Mouse (Mus musculus) forebrain, embryonic 12.5 days (tissue): ENCODE results near the gene Ccl9. TPM values are rescaled to one million over a fixed set of nuclear protein-coding genes. Genes with fewer than 3 reads are reported as not detected.

Experiments
- ATAC-seq: fragments of 200-750 bp; cut with Nextera tagmentation; 2 replicates; pipeline ENCODE4 v1.8.0; 2017; ENCODE audit warnings: moderate TSS enrichment; ENCODE audit not compliant: low FRiP score
- H3K27ac ChIP-seq: fragments of 300-500 bp; sonication (generic); 2 replicates; pipeline ENCODE4 v1.5.1; 2016; ENCODE audit warnings: mild to moderate bottlenecking
- H3K27me3 ChIP-seq: fragments of 300-500 bp; sonication (generic); 2 replicates; pipeline ENCODE4 v1.6.1; 2016; ENCODE audit warnings: mild to moderate bottlenecking
- H3K36me3 ChIP-seq: fragments of 300-500 bp; sonication (generic); replicated peaks from 2 replicates; pipeline ENCODE4 v1.6.1; 2016; ENCODE audit warnings: mild to moderate bottlenecking
- H3K4me1 ChIP-seq: fragments of 300-500 bp; sonication (generic); 2 replicates; pipeline ENCODE4 v1.6.1; 2016
- H3K4me2 ChIP-seq: fragments of 300-500 bp; sonication (generic); 2 replicates; pipeline ENCODE4 v1.6.1; 2016; ENCODE audit warnings: mild to moderate bottlenecking, moderate library complexity
- H3K4me3 ChIP-seq: fragments of 300-500 bp; sonication (generic); replicated peaks from 2 replicates; pipeline ENCODE4 v1.5.1; 2016; ENCODE audit warnings: mild to moderate bottlenecking
- H3K9ac ChIP-seq: fragments of 300-500 bp; sonication (generic); 2 replicates; pipeline ENCODE4 v1.6.1; 2016; ENCODE audit warnings: mild to moderate bottlenecking
- H3K9me3 ChIP-seq: fragments of 300-500 bp; sonication (generic); 2 replicates; pipeline ENCODE4 v1.6.1; 2016
- WGBS: fragments of 180-500 bp; shearing (Covaris S2); methylation state at CpG from one replicate; pipeline ENCODE4 v1.1.7; 2016; 5-methylcytosine and 5-hydroxymethylcytosine counted together
- polyA plus RNA-seq: library from polyadenylated mRNA; unstranded; fragments of >200 nt; fragmentation: Nextera tagmentation; extraction: Ambion mirVana; gene quantifications from 2 replicates; pipeline ENCODE4 v1.2.1, GENCODE M21; 2016

The Ccl9 gene
- polyA plus RNA-seq, 1 experiment from 2014 or later: 1.1 TPM

DNA sequence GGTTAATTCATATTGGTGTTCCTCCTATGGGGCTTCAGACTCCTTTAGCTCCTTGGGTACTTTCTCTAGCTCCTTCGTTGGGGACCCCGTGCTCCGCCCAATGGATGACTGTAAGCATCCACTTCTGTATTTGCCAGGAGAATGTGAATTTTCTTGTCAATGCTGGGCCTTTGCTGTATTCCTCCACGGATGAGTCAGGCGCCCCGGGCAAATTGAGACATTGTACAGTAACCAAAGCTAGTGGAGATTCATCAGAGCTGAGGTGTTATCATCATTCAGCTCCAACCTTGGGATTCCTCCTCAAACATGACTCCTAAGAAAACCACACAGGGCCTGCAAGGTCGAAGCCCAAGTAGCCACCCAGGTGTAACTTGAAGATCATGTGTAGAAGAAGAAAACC lies 19.4 kb upstream of the Ccl9 start:
- 88% methylated on average over 7 of the region's 7 CpGs for WGBS
- H3K27ac ChIP-seq: no peak overlapping the region
- H3K36me3 ChIP-seq: no peaks in the 10 kb centered on the region
- H3K4me2 ChIP-seq: no peak overlapping the region
- H3K9ac ChIP-seq: no peak overlapping the region
- H3K9me3 ChIP-seq: no peaks in the 10 kb centered on the region
- no peaks in the 10 kb centered on the region for H3K27me3 ChIP-seq
- ATAC-seq: no peak
- H3K4me3 ChIP-seq: no peak overlapping the region
- no peaks in the 10 kb centered on the region for H3K4me1 ChIP-seq

- ATAC-seq: no peak
- Histone ChIP-seq H3K27ac (no peak overlapping the region), H3K9me3 (no peaks in the 10 kb centered on the region), H3K4me3 (no peak overlapping the region), H3K27me3 (no peaks in the 10 kb centered on the region), H3K4me1 (no peaks in the 10 kb centered on the region), H3K4me2 (no peak overlapping the region), H3K9ac (no peak overlapping the region), H3K36me3 (no peaks in the 10 kb centered on the region)
- WGBS: 86% methylated on average over 7 of the region's 7 CpGs
These were observed 17.4 kb upstream of the Ccl9 start for GRCm38 (mm10) chr11:83595669-83596455.

DNA sequence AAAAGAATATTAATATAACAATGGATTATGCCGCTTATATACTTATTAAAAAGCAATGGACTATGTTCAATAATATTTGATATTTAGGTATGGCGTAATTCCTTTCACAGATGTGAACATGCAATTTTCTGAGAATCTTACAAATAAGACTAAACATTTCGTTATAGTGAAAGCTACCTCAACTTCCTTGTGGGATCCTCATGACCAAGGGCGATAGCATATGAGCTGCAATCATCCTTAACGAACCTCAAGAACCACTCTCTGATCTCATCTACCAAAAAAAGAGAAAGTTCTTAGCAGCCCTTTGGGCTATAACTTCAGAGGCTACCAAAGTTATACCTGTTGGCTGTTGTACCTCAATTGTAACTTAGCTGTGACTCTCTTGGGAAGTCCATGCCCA lies 15.0 kb upstream of the Ccl9 start:
- WGBS: 88% methylated on average over 5 of the region's 5 CpGs
- Histone ChIP-seq H3K4me1 (no peaks in the 10 kb centered on the region), H3K9ac (no peak overlapping the region), H3K9me3 (no peaks in the 10 kb centered on the region), H3K4me3 (no peak overlapping the region), H3K27me3 (no peaks in the 10 kb centered on the region), H3K36me3 (no peaks in the 10 kb centered on the region), H3K27ac (no peak overlapping the region), H3K4me2 (no peak overlapping the region)
- no peak for ATAC-seq

GRCm38 (mm10) chr11:83592853-83593252 lies 14.4 kb upstream of the Ccl9 start, which contains the start of gene Ccl6:
TSS of gene Ccl6 (minus strand) at chr11:83593087.
- Histone ChIP-seq H3K4me2 (no peak within 1 kb of the TSS), H3K9ac (no peak within 1 kb of the TSS), H3K4me1 (no peaks in the 10 kb centered on the region), H3K4me3 (no peak within 1 kb of the TSS), H3K27me3 (no peaks in the 10 kb centered on the region), H3K27ac (no peak within 1 kb of the TSS), H3K9me3 (no peaks in the 10 kb centered on the region), H3K36me3 (no peaks in the 10 kb centered on the region)
- WGBS: 57% methylated on average over 2 of the region's 2 CpGs
- ATAC-seq: no peak

- Histone ChIP-seq H3K9ac (no peak overlapping the region), H3K36me3 (no peaks in the 10 kb centered on the region), H3K27me3 (no peaks in the 10 kb centered on the region), H3K4me2 (no peak overlapping the region), H3K4me3 (no peak overlapping the region), H3K4me1 (no peaks in the 10 kb centered on the region), H3K27ac (no peak overlapping the region), H3K9me3 (no peaks in the 10 kb centered on the region)
- ATAC-seq: no peak
- WGBS: 83% methylated on average over 2 of the region's 2 CpGs
These were observed 5.8 kb upstream of the Ccl9 start for GRCm38 (mm10) chr11:83584232-83584631.

DNA sequence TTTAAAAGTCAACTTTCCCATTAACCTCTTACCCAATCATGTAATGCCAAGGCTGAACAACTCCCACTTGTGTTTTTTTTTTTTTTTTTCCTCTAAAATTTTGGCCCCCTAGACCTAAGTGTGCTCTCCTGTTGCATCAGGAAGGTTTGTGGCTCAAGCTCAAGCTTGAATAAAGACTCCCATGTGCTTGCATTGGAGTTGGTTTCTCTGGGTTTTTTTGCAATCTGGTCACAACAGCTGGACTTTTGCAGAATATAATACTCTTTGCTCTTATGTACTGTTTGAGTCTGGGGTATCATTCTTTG lies 5.0 kb upstream of the Ccl9 start:
- H3K9ac ChIP-seq: no peak overlapping the region
- no peaks in the 10 kb centered on the region for H3K36me3 ChIP-seq
- no peak overlapping the region for H3K4me3 ChIP-seq
- H3K4me2 ChIP-seq: no peak overlapping the region
- H3K27ac ChIP-seq: no peak overlapping the region
- no peaks in the 10 kb centered on the region for H3K27me3 ChIP-seq
- no peaks in the 10 kb centered on the region for H3K4me1 ChIP-seq
- no peak for ATAC-seq
- no peaks in the 10 kb centered on the region for H3K9me3 ChIP-seq

GRCm38 (mm10) chr11:83582626-83583449 lies 4.4 kb upstream of the Ccl9 start:
- Histone ChIP-seq H3K4me3 (no peak overlapping the region), H3K9ac (no peak overlapping the region), H3K36me3 (no peaks in the 10 kb centered on the region), H3K27me3 (no peaks in the 10 kb centered on the region), H3K4me1 (no peaks in the 10 kb centered on the region), H3K9me3 (no peaks in the 10 kb centered on the region), H3K27ac (no peak overlapping the region), H3K4me2 (no peak overlapping the region)
- WGBS: 74% methylated on average over 4 of the region's 4 CpGs
- no peak for ATAC-seq

GRCm38 (mm10) chr11:83581626-83582610 lies 3.5 kb upstream of the Ccl9 start:
- H3K9ac ChIP-seq: no peak overlapping the region
- no peaks in the 10 kb centered on the region for H3K9me3 ChIP-seq
- WGBS: 85% methylated on average over 4 of the region's 4 CpGs
- H3K27me3 ChIP-seq: no peaks in the 10 kb centered on the region
- ATAC-seq: no peak
- H3K36me3 ChIP-seq: no peaks in the 10 kb centered on the region
- H3K27ac ChIP-seq: no peak overlapping the region
- no peak overlapping the region for H3K4me3 ChIP-seq
- H3K4me1 ChIP-seq: no peaks in the 10 kb centered on the region
- H3K4me2 ChIP-seq: no peak overlapping the region

DNA sequence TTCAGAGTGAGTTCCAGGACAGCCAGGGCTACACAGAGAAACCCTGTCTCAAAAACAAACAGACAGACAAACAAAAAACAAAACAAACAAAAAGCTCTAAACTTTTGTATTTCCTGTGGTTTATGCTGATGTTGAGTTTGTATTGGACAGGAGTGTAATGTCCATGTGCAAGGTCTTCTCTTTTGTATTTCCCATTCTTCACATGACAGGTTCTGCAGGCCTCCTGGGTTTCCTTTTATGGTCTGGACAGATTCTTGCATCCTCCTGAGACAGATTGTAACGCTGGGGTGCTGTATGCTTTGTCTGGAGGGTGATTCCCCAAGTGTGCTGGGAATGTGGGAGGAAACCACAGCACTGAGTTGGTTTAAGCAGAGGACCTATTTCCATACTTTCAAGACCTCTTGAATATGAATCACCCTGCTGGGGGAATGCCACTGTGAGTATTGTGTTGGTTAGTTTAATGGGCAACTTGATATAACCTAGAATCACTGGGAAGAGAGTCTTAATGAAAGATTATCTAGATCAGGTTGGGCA lies 2.3 kb upstream of the Ccl9 start:
- Histone ChIP-seq H3K9ac (no peak overlapping the region), H3K36me3 (no peaks in the 10 kb centered on the region), H3K4me3 (no peak overlapping the region), H3K4me1 (no peaks in the 10 kb centered on the region), H3K9me3 (no peaks in the 10 kb centered on the region), H3K27me3 (no peaks in the 10 kb centered on the region), H3K4me2 (no peak overlapping the region), H3K27ac (no peak overlapping the region)
- ATAC-seq: no peak
- WGBS: 71% methylated on average over 1 of the region's 1 CpGs

DNA sequence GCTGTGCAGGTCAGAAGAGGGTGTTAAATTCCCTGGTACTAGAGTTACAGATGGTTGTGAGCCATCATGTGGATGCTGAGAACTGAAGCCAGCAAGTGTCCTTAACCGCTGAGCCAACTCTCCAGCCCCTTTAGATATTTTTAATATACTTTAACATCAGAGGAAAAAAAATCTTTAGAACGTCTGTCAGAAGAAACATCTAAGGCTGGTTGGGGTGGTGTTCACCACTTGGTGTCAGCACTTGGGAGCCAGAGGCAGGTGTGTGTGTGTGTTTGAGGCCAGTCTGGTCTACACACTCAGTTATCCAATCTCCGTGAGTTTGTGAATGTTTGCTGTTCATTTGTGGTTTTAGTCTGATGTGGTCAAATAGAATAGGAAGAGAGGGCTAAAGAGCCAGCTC lies 563 bp upstream of the Ccl9 start:
- WGBS: 79% methylated on average over 3 of the region's 3 CpGs
- H3K4me1 ChIP-seq: no peaks in the 10 kb centered on the region
- H3K4me2 ChIP-seq: no peak overlapping the region
- ATAC-seq: no peak
- no peak overlapping the region for H3K4me3 ChIP-seq
- no peaks in the 10 kb centered on the region for H3K9me3 ChIP-seq
- H3K27ac ChIP-seq: no peak overlapping the region
- H3K36me3 ChIP-seq: no peaks in the 10 kb centered on the region
- no peaks in the 10 kb centered on the region for H3K27me3 ChIP-seq
- no peak overlapping the region for H3K9ac ChIP-seq

GRCm38 (mm10) chr11:83576927-83577555 lies 1.4 kb downstream of the Ccl9 start:
- 84% methylated on average over 4 of the region's 4 CpGs for WGBS
- no peaks in the 10 kb centered on the region for H3K36me3 ChIP-seq
- no peak for ATAC-seq

More at GRCm38 (mm10) chr11:83576927-83577555, 1.4 kb downstream of the Ccl9 start:
- H3K27ac ChIP-seq: no peak overlapping the region
- H3K27me3 ChIP-seq: no peaks in the 10 kb centered on the region
- no peaks in the 10 kb centered on the region for H3K9me3 ChIP-seq
- H3K4me1 ChIP-seq: no peaks in the 10 kb centered on the region
- no peak overlapping the region for H3K4me3 ChIP-seq
- no peak overlapping the region for H3K9ac ChIP-seq
- no peak overlapping the region for H3K4me2 ChIP-seq
